Mouse (Mus musculus) ES-Bruce4 (cell line): ENCODE measurements around the gene Galnt18.

Source experiments
- CTCF ChIP-seq: IDR thresholded peaks from one replicate; pipeline ENCODE4 v1.8.1; 2011; ENCODE audit warnings: low read depth, low read length
- POLR2A ChIP-seq: IDR thresholded peaks from one replicate; pipeline ENCODE4 v1.8.1; 2011; ENCODE audit warnings: low read length; ENCODE audit not compliant: insufficient read depth

- no peak for TF ChIP-seq CTCF
- no peak for TF ChIP-seq POLR2A
These were observed 282.6 kb downstream of the Galnt18 start for GRCm38 (mm10) chr7:111497191-111497590.
